Mouse (Mus musculus) CD8-positive naive resting alpha-beta T cell, adult 2 months (primary cell): ENCODE results near the gene Hc.

Source experiments
- DNase-seq, 2 experiments: peaks; one replicate each; pipeline ENCODE4 v3.0.0; 2022; ENCODE audit warnings: low read depth in 2 of 2, low spot score in 2 of 2

The Hc gene

DNA sequence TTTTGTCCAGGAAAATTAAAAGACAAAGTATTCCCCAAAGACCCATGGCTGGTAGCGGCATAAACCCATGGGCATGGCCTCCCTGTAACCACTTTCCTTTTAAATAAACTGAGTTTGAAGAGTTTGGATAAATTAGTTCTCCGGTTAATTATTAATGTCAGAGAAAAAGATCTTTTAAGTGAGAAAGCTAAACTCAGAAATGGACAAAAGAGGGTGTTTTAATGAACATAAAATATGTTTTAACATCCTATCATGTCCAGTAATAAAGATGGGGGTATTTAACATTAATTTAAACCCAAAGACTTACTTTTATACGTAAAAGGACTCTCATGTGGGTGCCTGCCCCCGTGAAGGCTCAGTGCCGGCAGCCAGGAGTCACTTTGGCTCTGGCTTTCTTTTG, at the start of gene Hc:
Gene Hc (minus strand): TSS at position 101 of the 400 bp plus-strand sequence.
- DNase-seq = no peak

- no peak for DNase-seq
Observed at GRCm38 (mm10) chr2:35110521-35110920, 49.3 kb upstream of the Hc start.

- peak in 1 of 2 experiments; percentile 7 for DNase-seq
Observed at GRCm38 (mm10) chr2:35109924-35110304, 48.7 kb upstream of the Hc start.

GRCm38 (mm10) chr2:35109141-35109923, 48.1 kb upstream of the Hc start, which contains the start of gene Cntrl:
TSS of gene Cntrl (plus strand) at chr2:35109492.
- DNase-seq = peak; percentile 88 to 90

- peak; percentile 34 to 53 for DNase-seq
Observed at GRCm38 (mm10) chr2:35108712-35109111, 47.5 kb upstream of the Hc start.

- peak; percentile 30 to 52 for DNase-seq
Observed at GRCm38 (mm10) chr2:35107984-35108635, 46.9 kb upstream of the Hc start.

- DNase-seq = no peak
Observed at GRCm38 (mm10) chr2:35104843-35105242, 43.6 kb upstream of the Hc start.

DNA sequence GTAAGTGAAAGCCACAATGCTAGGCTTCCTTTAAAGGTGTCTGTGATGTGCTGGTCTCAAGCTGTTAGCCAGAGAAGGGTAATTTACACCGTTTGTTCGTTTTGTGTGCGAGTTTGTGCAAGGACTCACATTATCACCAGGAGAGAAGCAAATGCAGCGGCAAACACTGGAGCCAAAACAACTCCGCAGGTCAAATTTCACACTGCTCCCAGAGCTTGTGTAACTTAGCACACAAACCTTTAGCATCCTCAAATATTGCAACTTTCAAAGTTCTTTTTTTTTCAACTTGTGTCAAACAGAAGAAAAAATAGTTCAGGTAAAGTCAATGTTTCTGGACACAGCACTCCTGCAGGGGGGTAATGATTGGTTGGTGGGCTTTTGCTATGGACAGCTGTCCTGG, 42.3 kb upstream of the Hc start:
- DNase-seq = no peak

GRCm38 (mm10) chr2:35102777-35103176, 41.5 kb upstream of the Hc start:
- DNase-seq = no peak

DNA sequence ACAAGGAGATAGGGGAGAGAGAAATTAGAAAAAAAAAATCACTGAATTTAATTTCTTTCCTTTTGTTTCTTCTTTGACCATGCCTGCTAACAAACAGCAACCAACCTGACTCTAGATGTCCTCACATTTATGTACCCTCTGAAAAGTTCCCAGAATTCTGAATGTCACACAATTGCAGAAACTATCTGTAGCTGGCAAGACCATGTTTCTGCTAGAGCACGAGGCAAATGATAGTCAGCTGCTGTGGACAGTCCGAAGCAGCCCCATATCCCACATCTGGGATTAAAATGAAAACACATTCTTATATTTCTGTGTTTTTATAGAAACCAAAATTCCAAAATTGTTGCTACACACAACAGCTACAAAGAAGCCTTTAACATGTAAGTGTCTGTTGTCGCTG, 40.2 kb upstream of the Hc start, which contains the start of gene AI182371:
Gene AI182371 (minus strand): TSS at position 101 of the 400 bp plus-strand sequence.
- DNase-seq = no peak

DNA sequence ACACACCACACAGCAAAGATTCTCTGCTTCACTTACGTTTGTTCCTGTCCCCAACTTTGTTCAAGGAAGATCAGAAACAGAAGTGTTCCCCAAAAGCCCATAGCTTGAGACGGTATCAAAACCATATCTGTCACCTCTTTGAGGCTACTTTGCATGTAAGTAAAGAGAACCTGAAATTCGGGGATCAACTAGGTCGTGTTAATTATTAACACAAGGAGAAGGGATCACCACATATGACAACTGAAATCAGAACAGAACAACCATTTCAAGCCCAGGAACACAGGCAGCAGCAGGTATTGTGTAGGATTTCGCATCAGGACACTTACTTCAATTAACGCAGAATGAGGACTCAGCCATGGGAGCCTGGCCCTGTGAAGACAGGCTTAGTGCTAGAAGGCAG, 39.3 kb upstream of the Hc start:
- no peak for DNase-seq

- no peak for DNase-seq
Observed at GRCm38 (mm10) chr2:35087418-35087817, 26.2 kb upstream of the Hc start.

DNA sequence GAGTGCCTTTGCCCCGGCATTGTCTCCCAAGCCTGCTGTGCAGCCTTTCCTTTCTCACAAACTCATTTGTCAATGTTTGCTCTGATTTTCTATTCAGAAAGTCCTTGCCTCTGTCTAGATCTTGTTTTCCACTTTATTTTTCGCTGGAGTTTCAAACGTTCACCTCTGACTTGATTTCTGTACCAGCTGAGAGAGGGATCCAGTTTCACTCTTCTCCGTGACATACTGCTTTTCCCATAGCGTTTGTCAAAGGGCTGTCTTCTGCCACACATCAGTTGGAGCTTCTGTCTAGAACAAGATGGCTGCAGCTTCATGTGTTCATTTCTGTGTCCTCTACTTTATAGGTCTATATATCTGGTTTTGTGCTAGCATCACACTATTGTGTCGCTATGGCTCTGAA, 17.9 kb upstream of the Hc start:
- no peak for DNase-seq

DNA sequence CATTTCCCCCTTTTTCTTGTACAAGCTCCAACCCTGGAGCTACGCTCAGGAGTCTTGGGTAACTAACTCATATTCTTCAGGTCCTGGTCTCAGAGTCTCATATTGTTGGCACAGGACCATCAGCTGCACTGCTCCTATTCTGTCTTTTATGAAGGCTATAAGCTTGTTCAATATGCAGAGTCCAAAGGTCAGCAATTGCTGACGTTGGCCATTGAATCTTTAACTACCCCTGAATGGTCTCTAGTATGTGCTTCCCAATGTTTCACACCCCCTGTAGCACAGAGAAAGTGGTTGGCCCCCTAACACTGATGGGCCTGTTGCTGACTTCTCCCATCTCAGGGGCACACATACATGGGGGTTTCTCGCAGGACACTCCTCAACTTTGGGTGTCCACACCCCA, 13.1 kb upstream of the Hc start:
- DNase-seq = no peak

- DNase-seq = no peak
Observed at GRCm38 (mm10) chr2:35072547-35072946, 11.3 kb upstream of the Hc start.

- no peak for DNase-seq
Observed at GRCm38 (mm10) chr2:35070275-35070674, 9.0 kb upstream of the Hc start.

DNA sequence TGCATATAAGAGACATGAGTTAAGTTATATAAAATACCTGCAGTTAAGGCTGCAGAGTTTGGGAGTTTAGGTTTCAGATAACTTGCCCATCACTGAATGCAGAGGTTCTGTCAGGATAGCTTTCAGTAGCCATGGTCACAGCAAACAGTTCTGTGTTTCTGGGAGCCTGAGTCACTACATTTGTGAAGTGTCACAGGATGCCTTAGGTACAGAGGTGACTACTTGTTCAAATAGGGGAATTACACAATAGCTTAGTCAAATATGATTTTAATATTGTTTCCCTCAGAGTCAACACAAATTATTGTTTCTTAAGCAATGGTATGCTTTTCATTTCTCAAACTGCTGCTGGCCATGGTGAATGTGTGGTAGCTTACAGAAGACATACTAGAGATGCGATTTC, 7.9 kb upstream of the Hc start:
- no peak for DNase-seq

DNA sequence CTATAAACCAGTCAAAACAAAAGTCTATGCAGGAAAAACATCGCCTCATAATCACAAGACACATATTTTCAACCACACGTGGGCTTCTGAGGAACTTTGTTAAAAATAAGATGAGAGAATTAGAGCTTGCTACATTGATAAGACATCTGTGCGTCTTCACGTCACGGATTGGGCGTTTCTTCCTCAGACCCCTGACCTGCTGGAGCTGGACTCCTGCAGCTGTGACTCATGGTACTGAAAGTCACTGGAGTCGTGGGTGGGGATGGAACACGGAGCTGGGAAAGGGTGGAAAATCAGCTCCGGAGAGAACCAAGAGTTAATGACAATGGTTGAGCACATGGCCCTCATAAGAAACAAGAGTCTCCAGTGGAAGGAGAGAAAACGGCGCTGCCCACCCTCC, 5.9 kb upstream of the Hc start:
- DNase-seq = no peak

- no peak for DNase-seq
Observed at GRCm38 (mm10) chr2:35066525-35067082, 5.4 kb upstream of the Hc start.

GRCm38 (mm10) chr2:35063333-35064030, 2.2 kb upstream of the Hc start:
- no peak for DNase-seq

- DNase-seq = no peak
Observed at GRCm38 (mm10) chr2:35060897-35061296, 341 bp downstream of the Hc start.

GRCm38 (mm10) chr2:35060256-35060655, 982 bp downstream of the Hc start:
- DNase-seq = no peak
